Mouse (Mus musculus): ENCODE measurements around the gene Dnajb3.
"Not testable (repeated sequence)": the region's sequence is repeated elsewhere in the genome, so short reads cannot be mapped to it uniquely, and the experiment has no call there.

Gene Dnajb3

GRCm38 (mm10) chr1:88231803-88232499, 26.4 kb upstream of the Dnajb3 start:
- no peak for DNase-seq (ENCODE audit: low spot score)

GRCm38 (mm10) chr1:88230981-88231802, 25.6 kb upstream of the Dnajb3 start:
- DNase-seq (ENCODE audit: low spot score), result no peak

GRCm38 (mm10) chr1:88230421-88230820, 24.8 kb upstream of the Dnajb3 start:
- no peak for DNase-seq (ENCODE audit: low spot score)

GRCm38 (mm10) chr1:88229986-88230385, 24.4 kb upstream of the Dnajb3 start:
- DNase-seq (ENCODE audit: low spot score), result no peak

- DNase-seq (ENCODE audit: low spot score), result no peak
Measured at GRCm38 (mm10) chr1:88229566-88229965, 24.0 kb upstream of the Dnajb3 start.

- no peak for DNase-seq (ENCODE audit: low spot score)
Measured at GRCm38 (mm10) chr1:88228121-88228520, 22.5 kb upstream of the Dnajb3 start.

GRCm38 (mm10) chr1:88227482-88227881, 21.9 kb upstream of the Dnajb3 start:
- DNase-seq (ENCODE audit: low spot score), result no peak

- DNase-seq (ENCODE audit: low spot score), result no peak
Measured at GRCm38 (mm10) chr1:88226670-88227379, 21.2 kb upstream of the Dnajb3 start, which contains the start of gene Mroh2a. Mroh2a (plus strand) TSS chr1:88226986.

GRCm38 (mm10) chr1:88225741-88226140, 20.2 kb upstream of the Dnajb3 start:
- DNase-seq (ENCODE audit: low spot score), result no peak

- DNase-seq (ENCODE audit: low spot score), result not testable (repeated sequence)
Measured at GRCm38 (mm10) chr1:88225301-88225700, 19.7 kb upstream of the Dnajb3 start.

- peak; percentile 31 for DNase-seq (ENCODE audit: low spot score)
Measured at GRCm38 (mm10) chr1:88224029-88224776, 18.6 kb upstream of the Dnajb3 start.

GRCm38 (mm10) chr1:88223591-88223990, 18.0 kb upstream of the Dnajb3 start:
- no peak for DNase-seq (ENCODE audit: low spot score)

GRCm38 (mm10) chr1:88223011-88223515, 17.5 kb upstream of the Dnajb3 start:
- not testable (repeated sequence) for DNase-seq (ENCODE audit: low spot score)

- DNase-seq (ENCODE audit: low spot score), result peak; percentile 15
Measured at GRCm38 (mm10) chr1:88222216-88222615, 16.6 kb upstream of the Dnajb3 start.

GRCm38 (mm10) chr1:88220336-88220735, 14.8 kb upstream of the Dnajb3 start:
- peak; percentile 24 for DNase-seq (ENCODE audit: low spot score)

GRCm38 (mm10) chr1:88219054-88219453, 13.5 kb upstream of the Dnajb3 start:
- DNase-seq (ENCODE audit: low spot score), result peak; percentile 10

GRCm38 (mm10) chr1:88218591-88218990, 13.0 kb upstream of the Dnajb3 start:
- DNase-seq (ENCODE audit: low spot score), result peak; percentile 22

- peak; percentile 20 for DNase-seq (ENCODE audit: low spot score)
Measured at GRCm38 (mm10) chr1:88218051-88218450, 12.5 kb upstream of the Dnajb3 start.

- peak; percentile 21 for DNase-seq (ENCODE audit: low spot score)
Measured at GRCm38 (mm10) chr1:88217576-88217975, 12.0 kb upstream of the Dnajb3 start.

- peak; percentile 19 for DNase-seq (ENCODE audit: low spot score)
Measured at GRCm38 (mm10) chr1:88217144-88217543, 11.6 kb upstream of the Dnajb3 start.

GRCm38 (mm10) chr1:88216551-88216950, 11.0 kb upstream of the Dnajb3 start:
- DNase-seq (ENCODE audit: low spot score), result peak; percentile 17

All from yolk sac, embryonic 10.5 days (tissue).